Mouse (Mus musculus) layer of hippocampus, adult 6 months (tissue): ENCODE data around the gene Serpinb9d. TPM values are rescaled to one million over a fixed set of nuclear protein-coding genes. Genes with fewer than 3 reads are reported as not detected.

Experiments used
- long read RNA-seq, 2 experiments: library from polyadenylated mRNA; unstranded; transcript quantifications; one replicate each; pipeline ENCODE4 v2.0.0; 2019 to 2020
- polyA plus RNA-seq: library from polyadenylated mRNA; unstranded; fragments of <200 nt; fragmentation: Nextera tagmentation; gene quantifications from 2 replicates; pipeline ENCODE4 v1.2.3, GENCODE M21; 2021

Serpinb9d gene
- not detected in 2 replicates for polyA plus RNA-seq
- long read RNA-seq, experiment 1 = 0 reads
- long read RNA-seq, experiment 2 = 0 reads

GRCm38 (mm10) chr13:33192659-33193058 is at the start of gene Serpinb9d:
TSS of gene Serpinb9d (plus strand) at chr13:33192959.

GRCm38 (mm10) chr13:33159642-33160041 is 33.1 kb upstream of the Serpinb9d start, which contains the start of gene Serpinb9c:
TSS of gene Serpinb9c (minus strand) at chr13:33159742.

GRCm38 (mm10) chr13:33249312-33249711 is 56.6 kb downstream of the Serpinb9d start, which contains the start of gene Serpinb9e:
TSS of gene Serpinb9e (plus strand) at chr13:33249612.

Other genes starting within 250 kb of the Serpinb9d start
- 1.6 and 1.9 TPM in 2 replicates for gene Serpinb6b, start 227.8 kb upstream of the Serpinb9d start, polyA plus RNA-seq
- 4.0 and 5.5 TPM in 2 replicates for gene Serpinb9, start 189.7 kb upstream of the Serpinb9d start, polyA plus RNA-seq
- gene Serpinb9b, start 165.5 kb upstream of the Serpinb9d start, polyA plus RNA-seq = not detected in 2 replicates
- 1.5 and 7.3 TPM in 2 replicates for gene Serpinb1b, start 114.4 kb upstream of the Serpinb9d start, polyA plus RNA-seq
- gene Serpinb9c, start 33.2 kb upstream of the Serpinb9d start, polyA plus RNA-seq = not detected in 2 replicates
- not detected in 2 replicates for gene Serpinb9e, start 56.7 kb downstream of the Serpinb9d start, polyA plus RNA-seq
- gene Serpinb9f, start 131.1 kb downstream of the Serpinb9d start, polyA plus RNA-seq = not detected in 2 replicates
- gene Gm11397, start 202.8 kb downstream of the Serpinb9d start, polyA plus RNA-seq = not detected in 2 replicates